Mouse (Mus musculus) adrenal gland (tissue): ENCODE data around the gene Vps52.
"Not testable (repeated sequence)": the region's sequence is repeated elsewhere in the genome, so short reads cannot be mapped to it uniquely, and the experiment has no call there.

ENCODE experiments used
- intact Hi-C: fragments of 180-260 bp; cut with DNase I; formaldehyde crosslinking; loops from one replicate; pipeline ENCODE4 v1.15.1; 2025

Gene Vps52

GRCm38 (mm10) chr17:33940206-33940805 is 15.3 kb upstream of the Vps52 start, which contains the start of the genes Pfdn6 and Wdr46:
Gene Pfdn6 (minus strand): TSS chr17:33940343.
Gene Wdr46 (plus strand): TSS chr17:33940660.
- intact Hi-C loops = no loop called here

- intact Hi-C loops = no loop called here
Observed at GRCm38 (mm10) chr17:33940981-33941380, 14.6 kb upstream of the Vps52 start.

DNA sequence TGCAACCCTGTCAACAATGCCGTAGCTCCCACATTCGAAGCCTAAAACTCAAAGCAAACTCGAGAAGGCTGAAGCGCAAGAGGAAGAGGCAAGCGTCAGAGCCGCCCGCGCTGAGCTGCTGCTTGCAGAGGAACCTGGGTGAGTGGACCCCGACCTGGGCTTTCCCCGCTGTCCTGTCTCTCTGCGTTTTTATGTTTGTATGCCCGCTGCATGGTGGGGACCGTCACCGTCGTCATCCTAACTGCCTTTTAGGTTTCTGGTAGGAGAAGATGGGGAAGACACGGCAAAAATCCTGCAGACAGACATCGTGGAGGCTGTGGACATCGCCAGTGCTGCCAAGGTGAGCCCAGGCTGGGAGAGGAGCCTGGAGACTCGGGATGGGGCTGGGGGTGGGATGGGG is 14.2 kb upstream of the Vps52 start:
- intact Hi-C loops = no loop called here

GRCm38 (mm10) chr17:33943454-33943853 is 12.2 kb upstream of the Vps52 start:
- intact Hi-C loops = no loop called here

DNA sequence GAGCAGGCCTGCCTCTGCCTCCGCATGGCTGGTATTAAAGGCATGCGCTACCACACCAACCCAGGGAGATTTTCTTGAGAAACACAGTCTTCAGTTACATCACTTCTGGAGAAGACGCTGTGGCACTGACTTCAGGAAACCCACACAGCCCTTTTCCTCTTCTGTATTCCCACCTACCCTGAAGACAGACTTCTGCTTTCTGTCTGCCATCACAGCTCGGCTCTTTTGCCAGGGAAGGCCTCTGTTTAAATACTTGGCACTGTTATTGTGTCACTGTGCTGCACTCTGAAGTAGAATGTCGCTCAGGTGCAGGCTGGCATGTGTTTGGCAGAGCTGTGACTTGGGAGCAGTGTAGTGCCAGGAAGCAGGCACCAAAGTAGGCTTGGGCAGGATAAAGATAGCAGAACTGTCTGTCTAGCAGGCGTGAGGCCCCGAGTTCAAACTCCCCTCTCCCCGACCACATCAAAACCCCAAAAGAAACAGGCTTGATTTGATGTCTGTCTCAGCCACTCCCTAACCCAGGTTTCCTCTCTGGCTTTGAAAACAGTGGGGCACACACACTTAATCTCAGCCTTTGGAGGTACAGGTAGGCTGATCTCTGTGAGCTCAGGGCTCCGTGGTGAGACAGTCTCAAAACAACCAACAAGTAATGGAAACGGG is 8.1 kb upstream of the Vps52 start:
- intact Hi-C loops = no loop called here

- intact Hi-C loops = no loop called here
Observed at GRCm38 (mm10) chr17:33948090-33948904, 7.3 kb upstream of the Vps52 start.

DNA sequence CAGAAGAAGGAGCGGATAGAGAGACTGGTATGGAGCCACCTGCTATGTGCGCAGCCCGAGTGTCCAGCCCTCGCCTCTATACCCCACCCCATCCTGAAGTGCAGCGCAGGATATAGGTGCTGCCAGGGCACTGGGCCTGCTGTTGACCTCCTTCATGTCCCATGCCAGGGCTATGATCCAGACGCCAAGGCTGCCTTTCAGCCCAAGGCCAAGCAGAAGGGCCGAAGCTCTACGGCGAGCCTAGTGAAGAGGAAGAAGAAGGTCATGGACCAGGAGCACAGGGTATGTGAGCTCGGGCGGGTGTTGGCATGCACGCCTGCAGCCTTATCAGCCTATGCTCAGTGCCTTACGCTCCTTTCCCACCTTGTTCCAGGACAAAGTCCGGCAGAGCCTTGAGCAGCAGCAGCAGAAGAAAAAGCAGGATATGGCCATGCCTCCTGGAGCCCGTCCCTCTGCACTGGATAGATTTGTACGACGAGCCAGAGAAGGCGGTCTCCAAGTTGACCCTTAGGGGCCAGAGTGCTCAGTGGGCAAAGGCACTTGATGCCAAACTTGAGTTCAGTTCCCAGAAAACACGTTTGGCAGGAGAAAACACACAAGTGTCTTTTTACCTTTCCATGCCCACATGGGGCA is 6.6 kb upstream of the Vps52 start:
- intact Hi-C loops = no loop called here

DNA sequence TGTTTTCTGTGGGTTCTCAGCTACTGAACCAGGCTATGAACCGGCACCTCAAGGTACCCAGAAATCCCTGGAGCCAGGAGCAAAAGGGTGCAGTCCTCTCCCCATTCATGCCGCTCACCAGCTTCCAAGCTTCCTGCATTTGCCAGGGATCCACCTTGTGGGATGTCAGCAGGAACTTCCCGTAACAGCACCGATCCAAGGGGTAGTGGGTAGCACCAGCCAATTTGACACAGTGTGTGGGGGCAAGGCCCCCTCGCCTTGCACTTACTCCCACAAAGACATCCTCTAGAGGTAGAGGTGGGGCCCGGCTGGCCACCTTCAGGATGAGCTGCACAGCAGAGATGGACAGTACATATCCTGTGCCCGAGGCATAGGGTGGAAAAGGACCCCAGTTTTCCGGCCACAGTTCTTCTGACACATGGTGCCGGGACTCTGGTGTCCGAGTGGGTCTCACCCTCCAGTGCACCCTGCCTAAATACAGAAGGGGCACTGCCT is 5.4 kb upstream of the Vps52 start:
- intact Hi-C loops = no loop called here

DNA sequence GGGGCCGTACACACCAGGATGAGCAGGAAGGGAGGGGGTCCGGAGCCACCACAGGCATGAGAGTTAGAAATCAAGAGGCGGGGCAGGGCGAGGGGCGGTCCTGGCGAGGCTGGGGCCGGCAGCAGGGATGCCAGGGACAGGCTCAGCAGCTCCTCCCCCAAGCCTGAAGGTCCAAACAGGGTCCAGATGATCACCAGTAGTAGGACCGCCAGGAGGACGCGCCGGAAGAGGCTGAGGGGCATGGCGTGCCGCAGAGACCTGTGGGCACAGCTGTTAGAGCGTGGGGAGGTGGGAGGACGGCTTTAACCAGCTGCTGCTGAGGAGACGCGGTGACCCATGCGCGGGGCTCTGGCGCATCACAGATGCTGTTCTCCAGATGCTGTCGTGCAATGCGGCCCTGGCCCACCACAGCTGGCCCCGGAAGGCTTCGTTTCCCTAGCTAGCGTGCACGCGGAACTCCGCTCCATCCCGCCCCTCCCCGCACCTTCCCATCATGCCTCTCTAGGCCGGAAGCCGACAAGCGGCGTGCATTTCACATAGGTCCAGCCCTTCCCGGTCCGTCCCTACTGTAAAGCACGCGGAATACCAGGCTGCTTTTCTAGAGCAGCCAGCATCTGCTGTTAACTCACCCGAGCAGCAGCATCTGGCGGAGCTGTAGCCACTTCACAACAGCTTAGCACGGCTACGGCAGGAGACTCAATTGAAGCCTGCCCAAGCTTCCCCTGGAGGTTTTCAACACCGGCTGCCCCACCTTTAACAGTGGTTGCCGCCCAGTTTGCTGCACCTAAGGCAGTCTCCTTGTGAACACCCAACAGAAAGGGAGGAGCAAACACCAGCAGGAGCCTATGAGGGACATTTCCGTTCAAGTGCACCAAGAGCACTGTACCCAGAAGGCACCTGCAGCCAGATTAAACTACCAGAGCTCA is 4.3 kb upstream of the Vps52 start, which contains the start of gene B3galt4:
Gene B3galt4, minus strand, starts transcription at position 468 of the 926 bp plus-strand sequence.
- intact Hi-C loops = no loop called here

GRCm38 (mm10) chr17:33952015-33952414 is 3.6 kb upstream of the Vps52 start:
- intact Hi-C loops = not testable (repeated sequence)

DNA sequence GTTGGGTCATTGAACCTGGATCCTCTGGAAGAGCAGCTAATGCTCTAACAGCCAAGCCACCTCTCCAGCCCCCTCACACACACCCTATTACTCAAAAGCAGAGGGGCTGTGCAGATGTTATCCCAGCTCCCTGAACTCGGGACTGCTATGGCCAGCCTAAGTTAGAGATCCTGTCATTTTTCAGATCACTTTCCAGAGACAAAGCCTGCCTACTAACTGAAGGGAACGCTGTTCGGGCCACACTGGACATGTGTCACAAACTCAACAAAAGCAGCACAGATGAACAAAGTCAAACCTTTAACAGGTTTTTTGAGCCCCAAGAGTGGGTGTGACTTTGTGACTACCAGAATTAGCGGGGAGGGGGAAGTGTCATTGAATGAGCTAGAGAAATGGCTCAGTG is 2.7 kb upstream of the Vps52 start:
- intact Hi-C loops = no loop called here

DNA sequence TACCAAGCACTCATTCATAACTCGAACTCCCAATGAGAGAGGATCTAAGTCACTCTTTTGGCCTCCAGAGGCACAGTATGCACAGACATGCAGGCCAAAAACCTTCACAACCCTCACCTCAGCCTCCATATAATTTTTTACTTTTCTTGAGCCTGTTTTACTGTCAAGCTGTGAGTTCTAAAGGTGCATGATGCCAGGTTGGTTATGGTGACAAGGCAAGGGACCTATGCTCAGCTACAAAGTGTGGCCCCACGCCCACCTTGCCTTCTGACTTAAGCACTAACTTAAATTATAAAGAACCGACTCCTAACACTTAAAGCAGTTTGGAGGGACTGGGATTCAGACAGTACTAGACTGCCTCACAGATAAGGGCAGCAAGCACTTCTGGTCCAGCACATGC is 2.3 kb upstream of the Vps52 start:
- intact Hi-C loops = no loop called here

DNA sequence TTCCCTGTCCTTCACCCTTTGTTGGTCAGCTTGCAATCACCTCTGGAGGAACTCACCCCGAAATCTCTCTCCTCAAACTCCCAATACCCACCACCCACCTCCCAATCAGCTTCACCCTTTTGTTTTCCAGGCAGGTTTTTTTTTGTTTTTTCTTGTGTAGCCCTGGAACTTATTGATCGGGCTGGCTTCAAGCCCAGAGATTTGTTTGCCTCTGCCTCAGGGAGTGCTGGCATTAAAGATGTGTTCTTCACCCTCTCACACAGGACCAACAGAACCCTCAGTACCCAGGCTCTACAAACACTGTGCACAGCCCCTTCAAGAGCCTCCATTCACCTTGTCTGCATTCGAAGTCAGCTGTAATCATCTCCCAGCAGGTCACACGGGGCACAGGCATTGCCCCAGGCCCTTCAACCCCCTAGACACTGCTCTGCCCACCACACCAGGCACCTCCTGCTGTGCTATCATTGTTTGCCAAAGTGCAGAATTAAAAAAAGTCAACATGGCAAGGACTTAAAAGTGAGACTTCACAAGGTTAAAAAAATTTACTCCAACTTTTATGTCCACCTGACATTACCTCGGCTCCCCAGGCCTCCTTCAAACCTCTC is 1.5 kb upstream of the Vps52 start:
- intact Hi-C loops = no loop called here

- intact Hi-C loops = loop anchor here (5.0 kb wide), 1 partner anchor 1402 kb away; no protein-coding TSS in a partner anchor
Observed at GRCm38 (mm10) chr17:33954646-33955554, 712 bp upstream of the Vps52 start.

DNA sequence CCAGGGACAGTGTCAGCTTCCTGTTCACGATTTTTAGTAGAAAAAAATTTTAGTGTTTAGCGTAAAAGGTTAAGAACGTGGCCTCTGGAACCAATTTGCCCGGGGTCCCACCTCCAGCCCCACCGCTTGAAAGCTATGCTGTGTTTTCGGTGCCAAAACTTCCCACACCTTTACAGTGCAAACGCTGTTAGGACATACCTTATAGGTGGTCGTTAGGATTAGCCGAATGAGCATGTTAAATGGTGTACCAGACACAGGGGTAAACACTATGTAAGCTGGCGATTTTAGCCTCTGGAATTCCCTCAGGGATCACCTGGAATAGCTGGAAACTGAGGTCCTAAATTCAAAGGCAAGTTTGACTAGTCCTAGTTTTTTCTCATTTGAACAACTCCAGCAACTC is 724 bp downstream of the Vps52 start:
- intact Hi-C loops = loop anchor here (5.0 kb wide), 1 partner anchor 1401 kb away; no protein-coding TSS in a partner anchor

DNA sequence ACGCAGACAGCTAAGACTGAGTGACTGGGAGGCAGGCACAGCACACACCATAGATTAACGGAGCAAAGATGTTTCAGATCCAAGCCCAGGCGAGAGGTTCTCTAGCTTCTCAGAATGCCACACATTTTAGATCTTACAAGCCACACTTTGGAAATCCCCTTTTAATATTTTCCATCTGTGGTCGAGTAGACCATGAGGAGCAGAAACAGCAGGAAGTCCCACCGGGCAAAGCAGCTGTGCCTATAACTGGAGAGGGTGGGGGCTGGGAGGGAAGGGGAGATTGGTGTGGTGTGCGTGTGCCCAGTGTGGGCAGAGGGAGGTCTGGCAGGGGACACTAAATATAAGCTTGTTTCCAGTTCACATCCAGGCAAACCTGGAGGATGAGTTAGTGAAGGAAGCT is 1.9 kb downstream of the Vps52 start:
- intact Hi-C loops = loop anchor here (5.0 kb wide), 1 partner anchor 1400 kb away; no protein-coding TSS in a partner anchor

DNA sequence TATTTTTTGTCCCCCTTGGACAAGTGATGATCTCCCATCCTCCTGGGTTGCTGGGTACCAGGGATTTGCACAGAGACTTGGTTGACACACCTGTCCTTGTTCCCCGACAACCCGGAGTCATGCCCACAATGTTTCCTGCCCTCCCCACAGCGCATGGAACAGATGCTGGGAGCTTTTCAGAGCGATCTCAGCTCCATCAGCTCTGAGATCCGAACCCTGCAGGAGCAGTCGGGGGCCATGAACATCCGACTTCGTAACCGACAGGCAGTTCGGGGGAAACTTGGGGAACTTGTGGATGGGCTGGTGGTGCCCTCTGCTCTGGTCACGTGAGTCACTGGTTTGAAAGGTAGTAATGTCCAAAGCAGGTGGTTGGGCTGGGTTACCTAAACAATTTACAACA is 2.8 kb downstream of the Vps52 start:
- intact Hi-C loops = loop anchor here (2.0 to 5.0 kb wide), 2 partner anchors 62 to 1399 kb away; no protein-coding TSS in a partner anchor

GRCm38 (mm10) chr17:33959135-33959534 is 3.5 kb downstream of the Vps52 start:
- intact Hi-C loops = loop anchor here (2.0 to 5.0 kb wide), 2 partner anchors 62 to 1398 kb away; no protein-coding TSS in a partner anchor
